Mouse (Mus musculus) adrenal gland, postnatal 25 days (tissue): Measurements from ENCODE around the gene Sdhd. TPM values are rescaled to one million over a fixed set of nuclear protein-coding genes. Genes with fewer than 3 reads are reported as not detected.

Source experiments
- DNase-seq: peaks from one replicate; pipeline ENCODE4 v3.0.0; 2021; ENCODE audit warnings: mixed read lengths
- total RNA-seq: library from RNA; stranded (reverse); gene quantifications from 2 replicates; pipeline ENCODE4 v1.2.3, GENCODE M21; 2021

Gene Sdhd
- total RNA-seq, 1 experiment from 2014 or later: 234 TPM

DNA sequence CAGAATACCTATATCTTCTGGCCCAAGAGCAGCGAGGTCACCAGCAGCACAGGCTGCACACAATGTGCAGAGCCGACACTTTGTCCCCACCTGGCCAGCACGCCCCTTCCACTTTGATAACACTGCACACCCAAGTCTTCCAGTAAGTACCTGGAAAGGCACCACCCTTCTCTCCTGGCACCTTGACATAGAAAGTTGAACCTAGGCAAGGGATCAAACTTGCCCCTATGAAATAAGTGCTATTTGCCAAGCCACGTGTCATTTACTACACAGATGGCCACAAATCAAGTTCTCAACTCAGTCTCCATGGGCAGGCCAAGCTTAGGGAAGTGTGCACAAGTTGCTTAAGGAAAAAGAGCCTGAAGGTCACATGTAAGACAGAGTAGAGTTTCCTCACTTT lies 16.7 kb downstream of the Sdhd start:
- no peak for DNase-seq

GRCm38 (mm10) chr9:50585145-50585818 lies 18.3 kb downstream of the Sdhd start:
- DNase-seq: no peak

DNA sequence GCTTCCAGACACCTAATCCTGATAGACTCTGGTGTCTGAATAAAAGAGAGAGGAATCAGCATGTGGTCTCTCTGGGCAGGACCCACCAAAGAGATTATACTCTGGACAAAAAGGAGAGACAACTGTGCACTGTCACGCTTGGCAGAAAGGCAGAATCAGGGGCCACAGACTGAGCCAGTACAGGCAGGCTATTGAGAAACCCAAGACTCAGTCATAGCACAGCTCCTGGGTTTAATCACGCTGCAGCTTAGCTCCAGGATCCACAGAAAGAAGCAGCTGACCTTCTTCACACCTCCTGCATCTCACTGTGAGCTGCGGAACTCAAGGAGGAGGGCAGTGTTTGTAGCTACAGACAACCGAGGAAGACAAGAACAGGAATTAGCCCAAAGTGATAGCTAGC lies 23.2 kb downstream of the Sdhd start:
- DNase-seq: no peak

GRCm38 (mm10) chr9:50569599-50570525 lies 33.8 kb downstream of the Sdhd start:
- DNase-seq: no peak

- no peak for DNase-seq
Observed at GRCm38 (mm10) chr9:50567881-50568280, 35.7 kb downstream of the Sdhd start.

GRCm38 (mm10) chr9:50567372-50567771 lies 36.2 kb downstream of the Sdhd start:
- DNase-seq: no peak

DNA sequence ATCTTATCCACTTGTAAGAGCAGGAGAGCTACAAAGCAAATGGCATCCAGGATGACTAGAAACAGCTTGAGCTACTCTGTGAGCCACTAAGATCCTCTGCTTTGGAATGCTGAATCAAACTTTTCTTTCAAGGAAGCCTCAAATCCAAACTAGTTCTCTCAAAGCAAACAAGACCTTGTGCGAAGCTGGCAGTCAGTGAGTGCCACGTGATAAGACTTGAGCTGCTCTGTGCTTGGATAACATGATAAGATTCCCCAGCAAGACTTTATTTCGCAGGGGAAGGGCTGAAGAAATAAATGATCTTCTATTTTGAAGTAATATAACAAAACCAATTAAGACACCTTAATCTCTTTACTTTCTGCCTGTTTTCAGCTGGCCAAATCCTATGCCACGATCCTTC lies 37.7 kb downstream of the Sdhd start:
- DNase-seq: no peak

DNA sequence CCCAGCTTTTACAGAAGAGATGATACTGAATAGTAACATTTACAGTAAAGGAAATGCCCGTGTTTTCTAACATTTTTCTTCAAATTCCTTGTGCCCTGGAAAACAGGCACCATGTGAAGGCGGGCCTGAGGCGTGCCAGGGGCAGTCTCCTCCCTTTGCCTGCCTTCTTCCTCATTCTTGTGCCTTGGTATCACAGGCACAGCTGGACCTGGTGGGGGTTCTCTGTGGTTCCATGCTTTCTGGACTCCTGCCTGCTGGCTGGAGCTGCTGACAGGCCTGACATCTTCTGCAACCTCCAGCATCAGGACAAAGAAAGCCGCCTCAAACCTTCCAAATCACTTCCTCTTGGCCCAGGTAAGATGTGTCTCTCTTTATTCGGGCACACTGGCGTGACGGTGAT lies 38.4 kb downstream of the Sdhd start:
- DNase-seq: no peak

GRCm38 (mm10) chr9:50561918-50562360 lies 41.7 kb downstream of the Sdhd start:
- DNase-seq: no peak

DNA sequence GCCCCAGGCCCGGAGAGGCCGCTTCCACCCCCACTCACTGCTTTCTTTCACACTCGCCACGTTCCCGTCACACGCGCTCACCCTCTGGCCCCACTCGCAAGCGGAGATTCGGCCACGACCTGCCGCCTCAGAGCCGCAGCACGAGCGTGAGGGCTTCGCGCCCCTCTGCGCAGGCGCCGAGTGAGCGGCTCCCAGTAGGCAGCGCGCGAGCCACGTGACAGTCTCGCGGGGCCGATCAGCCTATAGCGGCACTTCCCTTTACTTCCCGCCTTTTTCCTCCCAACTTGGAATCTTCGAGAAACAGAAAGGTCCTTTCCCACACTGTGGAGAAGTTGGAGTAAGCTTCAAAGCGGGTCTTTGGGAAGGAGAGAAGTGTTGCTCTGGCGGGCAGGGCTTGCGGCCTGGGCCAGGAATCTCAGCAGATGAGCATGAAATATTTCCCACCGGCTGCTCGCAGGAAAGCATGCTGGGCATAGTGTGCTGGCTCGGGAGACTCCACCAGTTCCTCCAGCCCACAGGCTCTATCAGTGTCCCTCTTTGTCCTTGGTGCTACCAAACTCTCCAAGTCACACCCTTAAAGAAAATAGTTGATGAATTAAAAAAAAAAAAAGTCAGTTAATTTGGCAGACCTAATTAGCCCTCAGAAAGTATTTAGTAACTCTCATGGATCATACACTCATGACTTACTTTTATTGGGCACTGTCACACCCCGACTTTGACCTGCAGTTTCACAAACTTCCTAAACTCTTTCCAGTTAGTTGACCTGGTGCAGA lies 42.3 kb downstream of the Sdhd start, which contains the start of gene Tex12:
Gene Tex12, minus strand, starts transcription at position 181 of the 773 bp plus-strand sequence.
- DNase-seq: no peak

- DNase-seq: no peak
Observed at GRCm38 (mm10) chr9:50555094-50555446, 48.5 kb downstream of the Sdhd start, which contains the start of gene Bco2. Bco2 (minus strand) TSS chr9:50555181.

DNA sequence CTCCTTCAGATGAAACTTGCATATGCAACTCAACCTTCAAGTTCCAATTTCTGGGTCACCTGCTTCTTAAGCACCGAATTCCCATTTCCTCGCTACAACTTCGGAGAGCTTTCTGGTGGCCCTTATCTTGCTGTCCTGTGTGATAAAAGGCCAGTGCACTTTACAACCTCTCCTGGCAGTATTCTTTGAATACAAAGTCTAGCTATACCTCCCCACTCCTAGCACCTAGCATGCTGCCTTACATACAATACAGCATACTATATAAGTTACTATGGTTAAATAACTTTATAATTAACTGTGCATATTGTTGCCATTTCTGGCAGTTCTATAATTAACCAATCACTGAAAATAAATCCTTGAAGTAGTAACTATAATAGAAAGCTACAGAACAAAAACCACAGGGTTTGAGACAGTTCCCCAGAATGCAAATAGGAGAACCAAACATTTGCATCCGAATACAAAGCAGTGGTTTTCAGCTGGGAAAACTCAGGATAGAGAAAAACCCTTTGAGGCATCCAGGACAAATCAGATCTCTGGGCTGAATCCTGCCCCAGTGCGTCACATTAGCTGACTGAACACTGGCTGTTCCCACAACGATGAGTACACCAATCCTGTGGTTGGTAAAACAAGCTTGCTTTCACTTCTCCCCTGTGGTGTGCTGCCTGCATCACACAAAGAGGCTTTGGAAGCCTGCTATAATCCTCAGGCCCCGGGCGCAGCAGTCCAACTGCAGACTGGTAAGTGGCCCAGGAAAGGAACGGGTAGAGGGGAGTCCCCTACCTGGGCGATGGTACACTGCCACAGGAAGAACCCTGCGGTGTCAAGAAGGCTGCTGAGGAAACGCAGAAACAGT lies 49.1 kb downstream of the Sdhd start, which contains the start of gene Il18:
Gene Il18, plus strand, starts transcription at position 587 of the 853 bp plus-strand sequence.
- DNase-seq: no peak

DNA sequence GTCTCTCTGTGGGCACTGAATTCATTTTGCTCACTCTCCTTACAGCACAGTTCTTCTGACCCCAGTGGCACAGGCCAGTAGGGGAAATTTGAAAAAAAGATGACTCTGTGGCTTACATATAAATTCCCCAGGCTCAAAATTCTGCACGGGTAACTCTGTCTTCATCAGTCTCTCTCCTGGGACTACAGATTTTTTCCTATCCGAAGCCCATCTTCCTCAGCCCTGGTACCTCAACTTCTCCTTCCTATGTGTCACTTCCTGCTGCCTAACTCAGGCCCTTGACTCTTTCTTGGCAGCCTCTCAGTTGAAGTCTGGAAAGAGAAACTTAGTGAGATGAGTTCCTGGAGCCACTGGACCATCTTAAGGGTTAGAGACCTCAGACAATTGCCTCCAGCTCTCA lies 50.1 kb downstream of the Sdhd start:
- no peak for DNase-seq

DNA sequence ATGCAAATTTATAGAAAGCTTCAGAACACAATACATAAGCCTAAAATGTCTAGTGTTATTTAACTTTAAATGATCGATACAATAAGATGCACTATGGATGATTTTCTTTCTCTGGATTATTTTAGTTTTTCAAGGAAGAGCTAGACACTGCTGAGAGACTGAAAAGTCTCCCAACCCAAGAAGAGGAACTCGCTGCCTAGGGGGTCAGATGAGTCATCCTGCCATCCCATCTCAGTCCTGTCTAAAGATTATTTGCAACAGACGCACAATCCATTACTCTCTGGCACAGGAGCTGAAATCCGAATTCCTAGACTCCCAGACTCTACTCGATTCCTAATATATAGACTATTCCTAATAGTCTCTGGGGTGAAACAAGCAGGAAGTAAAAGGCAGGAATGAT lies 51.4 kb downstream of the Sdhd start:
- DNase-seq: no peak

GRCm38 (mm10) chr9:50548936-50549335 lies 54.7 kb downstream of the Sdhd start:
- no peak for DNase-seq

GRCm38 (mm10) chr9:50547859-50548478 lies 55.6 kb downstream of the Sdhd start:
- no peak for DNase-seq

Other genes with a start within 250 kb of the Sdhd start
- 0.18 TPM in 1 of 2 replicates, not detected in the other for gene Plet1, start 109.3 kb downstream of the Sdhd start, total RNA-seq
- 68.9 and 81.6 TPM in 2 replicates for gene Pts, start 75.1 kb downstream of the Sdhd start, total RNA-seq
- 3.4 and 5.1 TPM in 2 replicates for gene Il18, start 49.0 kb downstream of the Sdhd start, total RNA-seq
- gene Bco2, start 48.6 kb downstream of the Sdhd start, total RNA-seq: 4.5 and 4.8 TPM in 2 replicates
- not detected in 2 replicates for gene Tex12, start 42.5 kb downstream of the Sdhd start, total RNA-seq
- gene Timm8b, start 98 bp upstream of the Sdhd start, total RNA-seq: 189 and 190 TPM in 2 replicates
- gene Pih1d2, start 13.5 kb upstream of the Sdhd start, total RNA-seq: 2.2 and 5.4 TPM in 2 replicates
- gene Nkapd1, start 13.7 kb upstream of the Sdhd start, total RNA-seq: 25.1 and 28.6 TPM in 2 replicates
- 126 and 129 TPM in 2 replicates for gene Dlat, start 56.0 kb upstream of the Sdhd start, total RNA-seq
- gene Dixdc1, start 135.7 kb upstream of the Sdhd start, total RNA-seq: 8.1 and 8.4 TPM in 2 replicates
- 3.0 and 6.0 TPM in 2 replicates for gene 2310030G06Rik, start 142.7 kb upstream of the Sdhd start, total RNA-seq
- 21.0 and 21.2 TPM in 2 replicates for gene Cryab, start 147.5 kb upstream of the Sdhd start, total RNA-seq
- 2.0 and 2.9 TPM in 2 replicates for gene Hspb2, start 148.5 kb upstream of the Sdhd start, total RNA-seq
- 8.2 and 9.0 TPM in 2 replicates for gene Fdxacb1, start 164.4 kb upstream of the Sdhd start, total RNA-seq
- gene Alg9, start 171.2 kb upstream of the Sdhd start, total RNA-seq: 28.8 and 32.7 TPM in 2 replicates
- gene 1110032A03Rik, start 171.7 kb upstream of the Sdhd start, total RNA-seq: 36.7 and 44.8 TPM in 2 replicates
- gene Ppp2r1b, start 241.5 kb upstream of the Sdhd start, total RNA-seq: 28.4 and 29.6 TPM in 2 replicates